In genomic region chr13:54783698-54784097, GRCm38 (mm10) we compare ENCODE assay signal across 37 mouse cellular contexts. TPM values are rescaled to one million over a fixed set of nuclear protein-coding genes. Genes with fewer than 3 reads are reported as not detected.
"Had no signal": no experiment of that assay in that cellular context is flagged by ENCODE, and none has a peak within 500 bp of the region (broad histone marks: within the 10 kb centered on the region; RNA-seq: fewer than 3 reads in every experiment).

Eif4e1b (plus strand) TSS chr13:54783998.

- DNase-seq: cerebellum, adult 9-10 months; cerebellum, postnatal 10 days; cerebellum, postnatal 14 days; cerebellum, postnatal 25 days; cerebellum, postnatal 36 days; embryo, embryonic 11 days; forebrain, postnatal 0 days; gastrocnemius, adult 2 months; gastrocnemius, postnatal 10 days; gastrocnemius, postnatal 14 days; gastrocnemius, postnatal 25 days; gastrocnemius, postnatal 36 days; heart, adult 11 months; heart, adult 18-20 months; heart, adult 2 months had no signal

- H3K27me3 ChIP-seq: embryonic facial prominence, embryonic 13.5 days; embryonic facial prominence, embryonic 15.5 days; forebrain, embryonic 12.5 days; forebrain, embryonic 13.5 days had no signal

- H3K9me3 ChIP-seq: embryonic facial prominence, embryonic 10.5 days; embryonic facial prominence, embryonic 12.5 days; embryonic facial prominence, embryonic 13.5 days; embryonic facial prominence, embryonic 15.5 days; forebrain, embryonic 10.5 days; forebrain, embryonic 12.5 days; forebrain, embryonic 13.5 days had no signal

- H3K4me3 ChIP-seq: embryonic facial prominence, embryonic 10.5 days; embryonic facial prominence, embryonic 12.5 days; embryonic facial prominence, embryonic 13.5 days; embryonic facial prominence, embryonic 15.5 days; erythroblast, embryonic 14.5 days; forebrain, embryonic 10.5 days; forebrain, embryonic 12.5 days; forebrain, embryonic 13.5 days; gastrocnemius, adult 2 months; heart, adult 2 months had no signal

- H3K4me1 ChIP-seq: embryonic facial prominence, embryonic 12.5 days; embryonic facial prominence, embryonic 13.5 days; forebrain, embryonic 12.5 days had no signal

- H3K4me2 ChIP-seq: embryonic facial prominence, embryonic 12.5 days; embryonic facial prominence, embryonic 13.5 days; embryonic facial prominence, embryonic 15.5 days; forebrain, embryonic 12.5 days; forebrain, embryonic 13.5 days had no signal

- H3K27ac ChIP-seq: embryonic facial prominence, embryonic 10.5 days; embryonic facial prominence, embryonic 12.5 days; embryonic facial prominence, embryonic 13.5 days; embryonic facial prominence, embryonic 15.5 days; forebrain, embryonic 10.5 days; forebrain, embryonic 12.5 days; forebrain, embryonic 13.5 days; gastrocnemius, adult 2 months; heart, adult 2 months had no signal

- H3K36me3 ChIP-seq: embryonic facial prominence, embryonic 10.5 days; embryonic facial prominence, embryonic 12.5 days; embryonic facial prominence, embryonic 13.5 days; embryonic facial prominence, embryonic 15.5 days; forebrain, embryonic 10.5 days; forebrain, embryonic 12.5 days had no signal

- ATAC-seq: forebrain, embryonic 13.5 days; forebrain, embryonic 14.5 days; forebrain, embryonic 16.5 days; forebrain, postnatal 0 days had no signal

- H3K9ac ChIP-seq: embryonic facial prominence, embryonic 12.5 days; embryonic facial prominence, embryonic 13.5 days; embryonic facial prominence, embryonic 15.5 days; forebrain, embryonic 12.5 days; forebrain, embryonic 13.5 days; forebrain, postnatal 0 days had no signal

RNA-seq across cellular contexts. Expression of gene Eif4e1b, which starts in this region (rescaled TPM):
- total RNA-seq: common myeloid progenitor, adult 5-6 weeks; forebrain, postnatal 0 days; gastrocnemius, adult 18-20 months; gastrocnemius, adult 2 months; gastrocnemius, adult 8-10 months; gastrocnemius, postnatal 10 days; gastrocnemius, postnatal 14 days; gastrocnemius, postnatal 25 days; gastrocnemius, postnatal 36 days; gastrocnemius, postnatal 4 days; granulocyte monocyte progenitor cell, adult 5-6 weeks; heart, adult 18-20 months; heart, adult 2 months; heart, adult 8-10 months had no signal
- polyA plus RNA-seq: cortical plate, adult 2 months; embryonic facial prominence, embryonic 10.5 days; embryonic facial prominence, embryonic 11.5 days; embryonic facial prominence, embryonic 12.5 days; embryonic facial prominence, embryonic 13.5 days; embryonic facial prominence, embryonic 14.5 days; embryonic facial prominence, embryonic 15.5 days; erythroblast, embryonic 14.5 days; forebrain, embryonic 10.5 days; forebrain, embryonic 11.5 days; forebrain, embryonic 12.5 days; forebrain, embryonic 13.5 days; forebrain, embryonic 14.5 days; forebrain, embryonic 16.5 days; forebrain, postnatal 0 days; frontal cortex, adult 2 months; gonadal fat pad, adult 2 months; heart, adult 2 months had no signal
